Mouse (Mus musculus) cerebellum, adult 2 months (tissue): ENCODE results near the gene Cd7. TPM values are rescaled to one million over a fixed set of nuclear protein-coding genes. Genes with fewer than 3 reads are reported as not detected.
"Not testable (repeated sequence)": the region's sequence is repeated elsewhere in the genome, so short reads cannot be mapped to it uniquely, and the experiment has no call there.

ENCODE experiments used
- DNase-seq, 2 experiments: peaks; one replicate each; pipeline ENCODE4 v3.0.0; 2021
- H3K27ac ChIP-seq: fragments of 200-500 bp; 2 replicates; pipeline ENCODE4 v1.5.1; 2012; ENCODE audit warnings: low read length, control low read depth, inconsistent platforms; ENCODE audit not compliant: insufficient read depth
- H3K27me3 ChIP-seq: fragments of 200-500 bp; 2 replicates; pipeline ENCODE4 v1.6.1; 2012; ENCODE audit warnings: inconsistent platforms, mild to moderate bottlenecking, low read length, moderate library complexity; ENCODE audit not compliant: control insufficient read depth, insufficient read depth
- H3K4me1 ChIP-seq: fragments of 200-500 bp; 2 replicates; pipeline ENCODE4 v1.6.1; 2011; ENCODE audit warnings: low read length; ENCODE audit not compliant: control insufficient read depth, insufficient read depth
- H3K4me3 ChIP-seq: fragments of 200-500 bp; replicated peaks from 2 replicates; pipeline ENCODE3; 2011; ENCODE audit warnings: mild to moderate bottlenecking, low read depth, low read length, control low read depth; ENCODE audit not compliant: insufficient read depth
- CTCF ChIP-seq: fragments of 200-500 bp; IDR thresholded peaks from 2 replicates; pipeline ENCODE4 v1.5.1; 2011; ENCODE audit warnings: low read depth, mild to moderate bottlenecking, control low read depth, low read length, moderate library complexity, borderline replicate concordance; ENCODE audit not compliant: insufficient read depth
- POLR2A ChIP-seq: fragments of 200-500 bp; IDR thresholded peaks from 2 replicates; pipeline ENCODE4 v1.6.1; 2011; ENCODE audit warnings: low read length, control low read depth, borderline replicate concordance; ENCODE audit not compliant: insufficient read depth
- WGBS: fragments of 180-500 bp; shearing (Covaris S2); methylation state at CpG from one replicate; pipeline ENCODE4 v1.1.7; 2018; 5-methylcytosine and 5-hydroxymethylcytosine counted together
- polyA plus RNA-seq: library from polyadenylated mRNA; depleted of rRNA; stranded (reverse); fragments of >200 nt; gene quantifications from 2 replicates; pipeline ENCODE4 v1.2.3, GENCODE M21; 2012

The Cd7 gene
- polyA plus RNA-seq, 1 experiment = 0.11 TPM

GRCm38 (mm10) chr11:121067895-121068294 is 28.7 kb upstream of the Cd7 start:
- Histone ChIP-seq H3K27ac (no peak overlapping the region), H3K4me1 (no peaks in the 10 kb centered on the region), H3K4me3 (no peak overlapping the region), H3K27me3 (no peaks in the 10 kb centered on the region)
- 78% methylated on average over 2 of the region's 2 CpGs for WGBS
- no peak for TF ChIP-seq CTCF
- TF ChIP-seq POLR2A = no peak
- DNase-seq = no peak

GRCm38 (mm10) chr11:121064197-121064596 is 25.0 kb upstream of the Cd7 start:
- no peak overlapping the region for H3K4me3 ChIP-seq
- 73% methylated on average over 3 of the region's 3 CpGs for WGBS
- no peaks in the 10 kb centered on the region for H3K4me1 ChIP-seq
- DNase-seq = no peak
- no peaks in the 10 kb centered on the region for H3K27me3 ChIP-seq
- H3K27ac ChIP-seq = no peak overlapping the region
- no peak for TF ChIP-seq CTCF
- no peak for TF ChIP-seq POLR2A

- Histone ChIP-seq H3K4me1 (no peaks in the 10 kb centered on the region), H3K27me3 (no peaks in the 10 kb centered on the region), H3K27ac (no peak within 1 kb of the TSS), H3K4me3 (no peak within 1 kb of the TSS)
- DNase-seq = no peak
- WGBS = 77% methylated on average over 5 of the region's 5 CpGs
- TF ChIP-seq CTCF = no peak
These were observed 24.2 kb upstream of the Cd7 start, which contains the start of gene Sectm1b for GRCm38 (mm10) chr11:121063379-121063778. Gene Sectm1b, minus strand, starts transcription at chr11:121063569.

GRCm38 (mm10) chr11:121061615-121062014 is 22.4 kb upstream of the Cd7 start:
- no peaks in the 10 kb centered on the region for H3K4me1 ChIP-seq
- TF ChIP-seq POLR2A (no peak), CTCF (no peak)
- no peak overlapping the region for H3K27ac ChIP-seq
- no peak overlapping the region for H3K4me3 ChIP-seq
- WGBS = 40% methylated on average over 8 of the region's 8 CpGs
- H3K27me3 ChIP-seq = no peaks in the 10 kb centered on the region
- no peak for DNase-seq

GRCm38 (mm10) chr11:121060401-121061067 is 21.3 kb upstream of the Cd7 start:
- H3K27me3 ChIP-seq, H3K4me3 ChIP-seq, H3K27ac ChIP-seq, H3K4me1 ChIP-seq, DNase-seq: not testable (repeated sequence)
- 95% methylated on average over 6 of the region's 6 CpGs for WGBS

- no peaks in the 10 kb centered on the region for H3K4me1 ChIP-seq
- H3K4me3 ChIP-seq = no peak overlapping the region
- no peak for DNase-seq
- no peaks in the 10 kb centered on the region for H3K27me3 ChIP-seq
- H3K27ac ChIP-seq = no peak overlapping the region
- 89% methylated on average over 4 of the region's 4 CpGs for WGBS
- TF ChIP-seq POLR2A (no peak), CTCF (no peak)
These were observed 20.3 kb upstream of the Cd7 start for GRCm38 (mm10) chr11:121059471-121059870.

- TF ChIP-seq CTCF (no peak), POLR2A (no peak)
- 70% methylated on average over 4 of the region's 4 CpGs for WGBS
- DNase-seq = no peak
- no peaks in the 10 kb centered on the region for H3K4me1 ChIP-seq
- no peak overlapping the region for H3K27ac ChIP-seq
- H3K27me3 ChIP-seq = no peaks in the 10 kb centered on the region
- H3K4me3 ChIP-seq = no peak overlapping the region
These were observed 19.7 kb upstream of the Cd7 start for GRCm38 (mm10) chr11:121058956-121059355.

GRCm38 (mm10) chr11:121058122-121058521 is 18.9 kb upstream of the Cd7 start:
- H3K4me3 ChIP-seq = no peak overlapping the region

More at GRCm38 (mm10) chr11:121058122-121058521, 18.9 kb upstream of the Cd7 start:
- WGBS = 63% methylated on average over 5 of the region's 5 CpGs
- H3K4me1 ChIP-seq = no peaks in the 10 kb centered on the region
- no peak overlapping the region for H3K27ac ChIP-seq
- no peak for TF ChIP-seq POLR2A
- no peak for TF ChIP-seq CTCF
- no peaks in the 10 kb centered on the region for H3K27me3 ChIP-seq
- no peak for DNase-seq
